Mouse (Mus musculus): ENCODE data around the gene Sppl2c.

DNA sequence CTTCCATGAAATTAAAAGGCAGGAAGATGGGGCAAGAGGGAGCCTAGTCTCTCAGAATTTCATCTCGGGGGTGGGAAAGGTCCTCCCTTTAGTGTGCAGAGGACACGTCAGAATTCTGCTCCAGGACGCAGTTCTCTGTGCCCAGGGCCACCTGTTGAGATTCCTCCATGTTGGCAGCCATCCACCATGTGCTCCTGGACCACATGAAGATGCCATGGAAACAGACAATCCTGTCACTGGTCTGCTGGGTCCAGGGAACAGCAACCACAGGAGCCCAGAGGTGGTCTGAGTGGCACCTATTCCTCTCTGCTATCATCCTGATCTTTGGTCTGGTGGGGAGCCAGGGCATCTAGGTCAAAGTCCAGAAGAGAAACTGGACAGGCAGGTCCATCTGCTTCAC is 47.2 kb upstream of the Sppl2c start:
- no peak for TF ChIP-seq CTCF (IDR thresholded peaks at IDR 0.05; ENCODE audit: low read depth, low read length)
- no peak for TF ChIP-seq POLR2A (IDR thresholded peaks at IDR 0.05; ENCODE audit: borderline replicate concordance, low read depth, low read length)

Measured in bone marrow macrophage, adult 2 months (primary cell).